Mouse (Mus musculus): ENCODE results near the gene Stmn3.

Gene Stmn3

DNA sequence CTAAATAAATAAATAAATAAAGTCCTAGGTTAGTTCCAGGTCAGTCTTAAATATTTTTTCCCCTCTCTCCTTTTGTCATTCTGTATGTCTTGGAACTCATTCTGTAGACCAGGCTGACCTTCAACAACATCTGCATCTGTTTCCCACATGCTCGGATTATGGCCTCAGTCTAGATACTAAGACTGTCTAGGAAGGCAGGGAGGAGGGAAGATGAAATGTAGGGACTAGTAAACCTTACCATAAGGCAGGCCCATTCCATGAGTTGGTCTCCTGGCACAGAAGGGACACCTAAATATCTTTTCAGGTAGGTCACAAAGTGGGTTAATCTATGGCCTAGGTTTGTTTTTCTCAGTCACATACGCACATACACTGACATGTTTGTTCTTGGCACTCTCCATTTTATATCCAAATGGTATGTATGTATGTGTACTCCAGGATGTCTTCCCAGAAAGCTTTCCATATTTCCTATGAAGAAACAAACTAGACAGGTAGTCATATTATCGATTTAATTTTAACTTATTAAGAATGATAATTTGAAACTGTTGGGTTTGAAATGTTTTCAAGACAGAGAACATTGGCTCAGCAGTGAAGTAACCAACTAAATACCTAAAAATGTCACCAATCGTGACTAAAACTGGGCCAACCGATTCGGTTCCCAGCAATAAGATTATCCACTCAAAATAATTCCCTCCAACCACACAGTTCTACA, 27.5 kb downstream of the Stmn3 start:
- DNase-seq (ENCODE audit: low spot score) = peak; percentile 20

DNA sequence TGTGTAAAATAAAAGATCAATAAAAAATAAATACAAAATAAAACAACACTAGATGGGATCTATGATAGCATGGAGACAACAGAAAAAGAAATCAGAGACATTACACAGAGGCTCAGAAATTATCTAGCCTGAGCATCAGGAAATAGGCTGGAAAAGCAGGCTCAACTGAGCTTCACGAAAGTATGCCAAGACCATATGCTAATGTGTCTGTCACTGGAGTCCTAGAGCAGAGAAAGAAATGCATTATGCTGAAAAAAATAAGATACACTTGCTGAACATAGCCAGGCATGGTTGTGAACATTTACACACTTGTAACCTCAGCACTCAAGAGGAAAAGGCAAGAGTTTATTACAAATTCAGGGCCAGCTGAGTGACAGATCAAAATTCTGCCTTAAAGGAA, 34.3 kb downstream of the Stmn3 start:
- DNase-seq (ENCODE audit: low spot score) = peak; percentile 30

DNA sequence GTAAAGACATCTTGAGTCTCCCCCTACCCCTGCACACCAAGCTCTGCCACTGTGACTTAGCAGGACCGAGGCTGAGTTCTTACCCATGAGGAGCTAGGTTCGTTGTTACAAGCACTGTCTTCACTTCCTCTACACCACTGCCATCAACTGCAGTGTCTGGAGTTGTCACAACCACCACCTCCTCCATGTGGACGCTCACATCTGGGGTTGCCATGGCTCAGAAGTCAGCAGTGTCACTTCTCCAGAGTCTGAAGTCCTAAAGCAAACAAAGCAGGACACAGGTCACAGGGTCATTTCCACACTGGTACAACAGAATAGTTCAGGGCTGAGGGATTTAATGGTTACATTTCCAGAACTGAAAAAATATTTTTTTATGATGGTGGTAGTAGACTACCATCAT, 36.4 kb downstream of the Stmn3 start:
- no peak for DNase-seq (ENCODE audit: low spot score)

DNA sequence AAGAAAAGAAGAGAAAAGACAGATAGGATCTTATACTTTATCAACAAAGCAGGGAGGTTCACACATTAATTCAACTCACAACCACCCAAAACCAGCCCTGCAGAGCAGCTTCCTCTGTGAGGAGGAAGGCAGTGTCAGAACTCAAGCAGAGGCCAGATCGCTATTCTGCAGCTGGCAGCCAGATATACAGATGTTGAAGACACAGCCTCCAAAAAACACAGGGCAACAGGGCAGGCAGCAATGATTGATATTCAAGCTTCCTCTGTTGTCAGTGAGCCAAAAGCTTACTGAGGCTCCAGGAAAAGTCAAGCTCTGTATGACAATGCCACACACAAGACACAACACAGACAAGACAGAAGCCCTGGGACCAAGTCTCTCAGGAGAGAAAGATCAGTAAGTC, 37.5 kb downstream of the Stmn3 start:
- peak; percentile 67 for DNase-seq (ENCODE audit: low spot score)

DNA sequence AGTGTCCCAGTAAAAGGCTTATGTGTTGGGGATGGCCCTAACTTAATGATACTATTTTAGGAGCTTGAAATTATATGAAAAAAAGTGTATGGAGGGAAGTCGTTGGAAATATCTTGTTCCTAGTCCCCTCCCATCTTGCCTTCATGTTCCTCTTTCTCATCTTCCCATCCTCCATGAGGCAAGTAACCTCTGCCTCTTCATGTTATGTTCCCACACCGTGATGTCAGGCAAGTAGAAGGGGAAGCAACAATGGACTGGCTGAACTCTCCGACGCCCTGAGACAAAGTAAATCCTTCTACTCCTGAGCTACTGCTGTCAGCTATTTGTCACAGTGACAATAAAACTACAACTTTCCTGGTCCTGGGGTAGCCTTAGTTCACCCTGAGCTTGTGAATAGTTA, 39.7 kb downstream of the Stmn3 start:
- no peak for DNase-seq (ENCODE audit: low spot score)

DNA sequence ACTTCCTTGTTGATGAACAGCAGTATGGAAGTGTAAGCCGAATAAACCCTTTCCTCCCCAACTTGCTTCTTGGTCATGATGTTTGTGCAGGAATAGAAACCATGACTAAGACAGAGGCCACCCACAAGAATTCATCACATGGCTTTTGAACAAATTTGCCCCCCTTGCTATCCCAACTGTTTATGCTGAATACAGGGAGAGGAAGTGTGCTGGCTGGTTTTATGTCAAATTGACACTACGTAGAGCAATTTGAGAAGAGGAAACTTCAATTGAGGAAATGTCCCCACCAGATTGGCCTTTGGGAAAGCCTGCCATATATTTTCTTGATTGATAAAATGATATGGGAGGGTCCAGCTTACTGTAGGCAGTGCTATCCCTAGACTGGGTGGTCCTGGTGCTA, 40.5 kb downstream of the Stmn3 start:
- DNase-seq (ENCODE audit: low spot score) = no peak

DNA sequence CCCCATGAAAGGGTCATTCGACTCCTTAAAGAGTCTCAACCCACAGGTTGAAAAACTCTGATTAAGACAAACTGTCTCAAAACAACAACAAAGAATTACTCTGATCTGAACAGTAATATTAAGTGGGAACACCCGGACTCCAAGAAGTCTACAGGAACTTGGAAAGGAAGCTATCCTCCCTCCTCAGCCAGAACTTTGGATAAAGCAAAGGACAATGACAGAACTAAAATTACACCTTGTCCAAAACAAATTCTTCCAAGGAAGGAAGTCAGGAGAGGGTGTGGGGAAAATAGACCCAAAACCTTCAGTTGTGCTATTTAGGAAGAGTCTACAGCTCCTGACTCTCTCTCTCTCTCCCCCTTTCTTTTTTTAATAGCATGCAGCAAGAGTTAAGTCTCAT, 42.2 kb downstream of the Stmn3 start:
- DNase-seq (ENCODE audit: low spot score) = no peak

DNA sequence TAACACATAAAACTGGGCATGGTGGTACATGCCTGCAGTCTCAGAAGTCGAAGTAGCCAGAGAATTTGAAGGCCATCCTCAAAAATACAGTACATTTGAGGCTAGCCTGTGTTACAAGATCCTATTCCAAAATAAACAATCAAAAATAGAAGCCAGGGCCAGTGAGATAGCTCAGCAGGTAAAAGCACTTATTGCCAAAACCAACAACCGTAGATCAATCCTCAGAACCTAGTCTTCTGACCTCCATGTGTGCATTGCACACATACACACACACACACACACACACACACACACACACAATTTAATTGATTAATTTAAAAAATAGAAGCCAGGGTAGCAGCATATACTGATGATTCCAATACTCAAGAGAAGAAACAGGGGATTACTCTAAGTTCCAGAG, 47.5 kb downstream of the Stmn3 start:
- DNase-seq (ENCODE audit: low spot score) = no peak
